16 mouse cellular contexts compared by ENCODE assay signal in the genomic region with DNA sequence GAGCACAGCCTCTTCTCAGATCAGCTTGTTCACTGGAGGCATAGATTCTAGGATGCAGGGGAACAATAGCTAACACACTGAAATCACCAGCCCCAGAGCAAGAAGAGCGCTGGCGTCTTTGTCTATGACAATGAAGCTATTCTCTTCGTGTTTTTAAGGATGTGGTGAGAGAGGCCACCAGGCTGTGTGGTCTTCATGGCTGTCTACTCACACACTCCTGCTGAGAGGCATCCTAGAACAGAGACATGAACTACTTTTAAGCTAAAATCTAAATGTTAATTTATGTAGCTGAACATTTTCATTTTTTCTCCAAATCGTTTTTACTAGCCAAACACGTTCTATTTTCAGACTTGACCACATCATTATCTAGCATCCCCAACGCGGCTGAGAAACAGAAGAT.
DNase-seq lines count a peak whose midpoint lies in the region.
"Had no signal": no experiment of that assay in that cellular context is flagged by ENCODE, and none has a peak within 500 bp of the region (broad histone marks: within the 10 kb centered on the region; RNA-seq: fewer than 3 reads in every experiment).

No protein-coding gene starts in this region.

- peak; percentile 64 for DNase-seq in heart, adult 11 months
- no peak for DNase-seq in heart, postnatal 14 days
- DNase-seq in retina, embryonic 14.5 days (ENCODE audit: low spot score): peak; percentile 7
- peak; percentile 11 for DNase-seq in telencephalon, adult 2 months (ENCODE audit: low read depth, low spot score)
- no peak for DNase-seq in ovary, postnatal 14 days (ENCODE audit: low spot score)
- DNase-seq in liver: no peak
- DNase-seq: adrenal gland, adult 2 months; adrenal gland, postnatal 10 days; adrenal gland, postnatal 25 days; cerebellum, adult 11-12 months; cerebellum, adult 2 months; cerebellum, adult 9-11 months; cerebellum, postnatal 14 days; cerebellum, postnatal 36 days; embryo, embryonic 11 days; forebrain, postnatal 0 days had no signal

- intact Hi-C loops in heart, postnatal 14 days (cut with DNase I): no loop called here

Comparison
In these comparisons a context has a peak if more than half of its experiments do, and no peak if none do; other contexts are left out.
1. DNase-seq: peak in heart, adult 11 months (single experiment), retina, embryonic 14.5 days (single experiment) and telencephalon, adult 2 months (single experiment); none in heart, postnatal 14 days (0 of 2), ovary, postnatal 14 days (single experiment) and liver (single experiment).